Mouse (Mus musculus): ENCODE measurements around the gene Efnb2. TPM values are rescaled to one million over a fixed set of nuclear protein-coding genes. Genes with fewer than 3 reads are reported as not detected.

Efnb2 gene
- polyA plus RNA-seq, 1 experiment from 2014 or later = 27.4 TPM

DNA sequence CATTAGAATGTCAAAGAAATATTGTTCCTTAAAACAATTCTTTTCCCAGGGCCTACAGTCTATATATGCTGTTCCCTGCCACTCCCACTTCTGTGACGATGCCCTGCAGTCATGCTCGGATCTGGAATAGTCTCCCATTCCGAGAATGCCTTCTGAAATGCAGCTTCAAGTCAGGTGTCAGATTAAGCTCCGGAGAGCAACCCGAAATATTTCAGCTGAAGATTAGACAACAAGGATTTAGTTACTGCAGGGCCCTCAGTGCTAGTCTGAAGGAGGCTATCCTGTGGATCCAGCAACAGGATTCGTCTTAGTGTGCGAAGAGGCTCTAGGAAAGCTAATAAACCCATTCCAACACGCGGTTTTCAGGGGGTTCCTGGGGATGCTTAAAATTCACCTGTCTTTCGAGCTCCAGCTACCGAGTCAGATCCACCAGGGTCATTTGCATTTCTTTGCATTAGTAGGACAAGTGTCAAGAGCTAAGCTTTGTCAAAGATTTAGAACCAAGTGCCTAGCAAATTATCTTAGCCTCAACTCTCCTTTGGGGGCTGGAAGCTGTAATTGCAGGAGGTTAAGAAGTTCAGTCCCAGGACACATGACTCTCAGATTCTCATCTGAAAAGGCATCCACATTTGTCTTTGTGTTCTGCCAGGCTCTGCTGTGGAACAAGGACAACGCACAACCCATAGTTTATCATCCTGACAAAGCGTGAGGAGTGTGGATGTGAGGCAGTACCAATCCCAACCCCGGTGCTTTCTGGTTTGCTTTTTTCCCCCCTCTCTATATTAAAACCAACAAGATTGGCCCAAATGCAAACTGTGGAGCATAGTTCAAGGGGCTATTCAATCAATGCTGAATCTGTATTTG, 4.2 kb downstream of the Efnb2 start:
- no peak for ATAC-seq (replicated peaks; ENCODE audit: low FRiP score, low read depth)

DNA sequence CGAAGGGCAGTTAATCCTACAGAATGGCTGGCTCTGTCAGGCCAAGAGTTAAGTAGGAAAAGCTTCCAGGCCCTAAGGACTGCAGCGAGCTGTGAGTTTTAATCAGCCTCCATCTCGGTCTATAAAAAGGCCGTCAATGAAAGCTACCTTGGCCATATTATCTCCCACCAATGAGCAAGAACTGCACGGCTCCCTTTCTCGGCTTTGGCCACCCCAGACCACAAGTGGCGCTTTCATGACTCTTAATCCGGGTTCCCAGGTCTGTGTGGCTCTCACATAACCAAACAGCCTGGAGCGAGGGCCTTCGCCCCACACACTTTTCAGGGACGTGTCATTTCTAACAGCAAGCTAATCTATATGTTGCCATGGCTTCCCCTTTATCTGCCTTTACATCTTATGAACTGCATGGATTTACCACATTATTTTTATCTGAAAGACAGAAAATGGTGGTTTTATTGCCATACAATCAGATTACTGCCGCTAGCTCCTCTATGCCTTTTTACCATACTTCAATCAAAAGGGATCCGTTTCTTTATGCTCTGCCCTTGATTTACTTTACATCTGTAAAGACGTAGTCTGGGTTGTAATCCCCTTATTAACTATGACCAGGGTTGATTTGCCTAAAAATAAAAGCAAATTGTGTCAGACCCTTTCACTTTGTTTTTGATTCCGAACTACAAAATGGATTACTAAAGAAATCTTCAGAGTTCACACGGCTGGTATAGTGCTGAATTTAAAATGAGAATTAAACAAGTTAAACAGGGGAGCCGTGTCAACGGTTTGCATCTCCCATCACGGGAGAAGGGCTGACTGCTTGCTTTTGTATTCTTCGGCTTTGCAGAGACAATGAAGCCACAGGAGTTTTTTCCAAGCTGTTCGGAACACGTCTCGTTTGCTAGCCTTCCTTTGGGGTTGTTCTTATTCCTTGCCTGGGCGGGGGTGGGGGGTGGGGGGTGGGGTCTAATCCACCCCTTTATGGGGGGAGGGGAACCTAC, 5.4 kb downstream of the Efnb2 start:
- H3K27ac ChIP-seq = no peak overlapping the region
- H3K4me1 ChIP-seq (replicated peaks; ENCODE audit: insufficient read depth, low read length) = peaks cover 4% of the 10 kb centered on the region
- peak overlapping the region; percentile 93 for H3K4me2 ChIP-seq (ENCODE audit: low read length)
- H3K36me3 ChIP-seq (ENCODE audit: insufficient read depth, low read length) = no peaks in the 10 kb centered on the region
- H3K9me3 ChIP-seq (replicated peaks; ENCODE audit: low read length) = no peaks in the 10 kb centered on the region
- peak overlapping the region; percentile 88 for H3K4me3 ChIP-seq (replicated peaks; ENCODE audit: low read depth, low read length)
- 57% methylated on average over 24 of the region's 24 CpGs for WGBS
- no peak for ATAC-seq (replicated peaks; ENCODE audit: low FRiP score, low read depth)
- DNase-seq (ENCODE audit: low spot score) = no peak
- TF ChIP-seq CTCF (IDR thresholded peaks at IDR 0.05; ENCODE audit: low read depth) = no peak
- H3K9ac ChIP-seq (ENCODE audit: low read depth, low read length) = no peak overlapping the region
- H3K27me3 ChIP-seq (ENCODE audit: insufficient read depth, low read length) = no peaks in the 10 kb centered on the region

More for the DNA sequence above, 4.2 kb downstream of the Efnb2 start:
- Histone ChIP-seq H3K9me3 (replicated peaks; ENCODE audit: low read length) (no peaks in the 10 kb centered on the region), H3K27me3 (ENCODE audit: insufficient read depth, low read length) (no peaks in the 10 kb centered on the region), H3K4me2 (ENCODE audit: low read length) (peak overlapping the region; percentile 93), H3K9ac (ENCODE audit: low read depth, low read length) (peak overlapping the region; percentile 18; the same call in 1 of the 2 replicates), H3K27ac (no peak overlapping the region), H3K4me3 (replicated peaks; ENCODE audit: low read depth, low read length) (peak overlapping the region; percentile 88), H3K4me1 (replicated peaks; ENCODE audit: insufficient read depth, low read length) (peaks cover 4% of the 10 kb centered on the region), H3K36me3 (ENCODE audit: insufficient read depth, low read length) (no peaks in the 10 kb centered on the region)
- WGBS = 36% methylated on average over 14 of the region's 14 CpGs
- TF ChIP-seq CTCF (IDR thresholded peaks at IDR 0.05; ENCODE audit: low read depth) = no peak
- DNase-seq (ENCODE audit: low spot score) = no peak

DNA sequence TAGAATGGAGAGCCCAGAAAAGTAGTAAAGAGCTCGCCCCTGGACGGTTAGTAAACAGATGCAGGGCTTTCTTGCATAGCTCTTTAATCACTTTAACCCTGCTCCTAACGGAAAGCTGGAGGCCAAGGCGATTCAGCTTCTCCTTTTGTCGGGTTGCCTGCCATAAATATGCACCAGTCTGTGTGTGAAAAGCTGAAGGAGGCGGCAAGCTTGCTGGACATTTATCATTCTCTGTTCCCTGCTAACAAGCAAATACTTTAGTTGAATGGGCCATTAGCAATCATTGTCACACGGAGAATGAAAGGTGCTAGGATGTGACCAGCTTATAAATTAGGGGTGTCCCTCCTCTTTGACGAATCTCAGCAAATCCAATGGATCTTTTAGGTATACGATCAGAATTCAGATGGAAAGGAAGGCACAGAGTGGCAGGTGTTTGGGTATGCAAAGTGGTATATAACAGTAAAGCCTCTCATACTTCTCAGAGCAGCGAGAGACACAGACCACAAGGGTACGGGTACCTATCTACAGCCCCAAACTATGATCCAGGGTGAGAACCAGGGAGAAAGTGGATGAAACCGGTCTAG, 7.0 kb downstream of the Efnb2 start:
- 36% methylated on average over 12 of the region's 12 CpGs for WGBS
- Histone ChIP-seq H3K9me3 (replicated peaks; ENCODE audit: low read length) (no peaks in the 10 kb centered on the region), H3K4me3 (replicated peaks; ENCODE audit: low read depth, low read length) (0 out of 2 replicates have a peak overlapping the region, but pooled peaks have one; percentile 3), H3K27ac (no peak overlapping the region), H3K4me2 (ENCODE audit: low read length) (peak overlapping the region; percentile 93), H3K36me3 (ENCODE audit: insufficient read depth, low read length) (no peaks in the 10 kb centered on the region), H3K9ac (ENCODE audit: low read depth, low read length) (0 out of 2 replicates have a peak overlapping the region, but pooled peaks have one; percentile 14), H3K27me3 (ENCODE audit: insufficient read depth, low read length) (no peaks in the 10 kb centered on the region), H3K4me1 (replicated peaks; ENCODE audit: insufficient read depth, low read length) (peaks cover 4% of the 10 kb centered on the region)
- DNase-seq (ENCODE audit: low spot score) (no peak), ATAC-seq (replicated peaks; ENCODE audit: low FRiP score, low read depth) (no peak)
- no peak for TF ChIP-seq CTCF (IDR thresholded peaks at IDR 0.05; ENCODE audit: low read depth)

DNA sequence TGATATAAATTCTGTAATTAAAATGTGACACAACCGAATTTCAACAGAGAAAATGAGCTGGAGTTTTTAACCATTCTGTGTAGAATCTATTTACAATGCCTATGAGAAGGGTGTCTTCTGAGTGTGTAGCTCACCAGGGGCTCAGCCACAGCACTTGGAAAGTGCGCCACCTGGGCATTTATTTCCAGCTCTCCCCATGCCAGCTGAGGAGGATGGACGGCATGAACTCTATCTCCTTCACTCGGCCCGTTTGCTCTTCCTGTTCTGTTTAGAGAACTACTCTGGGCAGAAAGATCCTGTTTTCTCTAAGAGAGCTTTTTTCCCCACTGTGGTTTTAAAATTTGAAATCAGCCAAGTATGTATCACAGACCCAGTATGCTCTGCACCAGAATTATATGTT, 7.7 kb downstream of the Efnb2 start:
- no peak overlapping the region for H3K4me3 ChIP-seq (replicated peaks; ENCODE audit: low read depth, low read length)
- ATAC-seq (replicated peaks; ENCODE audit: low FRiP score, low read depth) (no peak), DNase-seq (ENCODE audit: low spot score) (no peak)
- no peak overlapping the region for H3K27ac ChIP-seq
- H3K4me1 ChIP-seq (replicated peaks; ENCODE audit: insufficient read depth, low read length) = peaks cover 4% of the 10 kb centered on the region
- no peaks in the 10 kb centered on the region for H3K36me3 ChIP-seq (ENCODE audit: insufficient read depth, low read length)
- TF ChIP-seq CTCF (IDR thresholded peaks at IDR 0.05; ENCODE audit: low read depth) = peak; percentile 25; the same call in 1 of the 2 replicates
- no peak overlapping the region for H3K9ac ChIP-seq (ENCODE audit: low read depth, low read length)
- no peaks in the 10 kb centered on the region for H3K27me3 ChIP-seq (ENCODE audit: insufficient read depth, low read length)
- H3K4me2 ChIP-seq (ENCODE audit: low read length) = peak overlapping the region; percentile 93
- no peaks in the 10 kb centered on the region for H3K9me3 ChIP-seq (replicated peaks; ENCODE audit: low read length)
- 46% methylated on average over 5 of the region's 5 CpGs for WGBS

DNA sequence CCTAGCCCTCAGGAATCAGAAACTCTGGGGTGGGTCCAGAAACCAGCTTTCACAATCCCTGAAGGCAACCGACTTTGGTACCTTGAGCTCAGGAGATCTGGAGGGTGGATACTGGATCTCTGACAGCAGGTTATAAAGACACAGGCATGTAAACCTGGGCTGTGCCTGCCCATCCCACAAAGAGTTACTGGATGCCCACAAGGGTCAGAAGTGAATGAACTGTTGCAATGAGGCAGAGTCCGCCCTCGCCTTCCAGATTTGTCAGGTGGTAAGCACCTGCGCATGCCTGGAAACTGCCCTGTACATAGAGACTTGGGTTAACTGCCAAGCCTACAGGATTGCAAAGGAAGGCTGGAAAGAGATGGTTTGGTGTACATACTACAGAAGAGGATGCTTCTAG, 8.7 kb downstream of the Efnb2 start:
- no peak overlapping the region for H3K27ac ChIP-seq
- 71% methylated on average over 4 of the region's 4 CpGs for WGBS
- H3K4me1 ChIP-seq (replicated peaks; ENCODE audit: insufficient read depth, low read length) = peaks cover 4% of the 10 kb centered on the region

More for the DNA sequence above, 8.7 kb downstream of the Efnb2 start:
- peak; percentile 53; the same call in 1 of the 2 replicates for ATAC-seq (replicated peaks; ENCODE audit: low FRiP score, low read depth)
- Histone ChIP-seq H3K4me3 (replicated peaks; ENCODE audit: low read depth, low read length) (no peak overlapping the region), H3K9ac (ENCODE audit: low read depth, low read length) (no peak overlapping the region), H3K27me3 (ENCODE audit: insufficient read depth, low read length) (no peaks in the 10 kb centered on the region), H3K9me3 (replicated peaks; ENCODE audit: low read length) (no peaks in the 10 kb centered on the region), H3K4me2 (ENCODE audit: low read length) (peak overlapping the region; percentile 19; the same call in 1 of the 2 replicates), H3K36me3 (ENCODE audit: insufficient read depth, low read length) (no peaks in the 10 kb centered on the region)
- no peak for TF ChIP-seq CTCF (IDR thresholded peaks at IDR 0.05; ENCODE audit: low read depth)
- no peak for DNase-seq (ENCODE audit: low spot score)
